Mouse (Mus musculus) liver, postnatal 0 days (tissue): ENCODE measurements around the gene Msi2. TPM values are rescaled to one million over a fixed set of nuclear protein-coding genes. Genes with fewer than 3 reads are reported as not detected.

Source experiments
- ATAC-seq: fragments of 200-750 bp; cut with Nextera tagmentation; 2 replicates; pipeline ENCODE4 v1.8.0; 2017; ENCODE audit warnings: mild to moderate bottlenecking, moderate library complexity
- DNase-seq: peaks from one replicate; pipeline ENCODE4 v3.0.0-alpha.2; 2016
- H3K27ac ChIP-seq: fragments of 300-500 bp; sonication (generic); 2 replicates; pipeline ENCODE4 v1.5.1; 2014; ENCODE audit warnings: antibody characterized with exemption, moderate library complexity, mild to moderate bottlenecking, low read depth
- H3K27me3 ChIP-seq: fragments of 300-500 bp; sonication (generic); 2 replicates; pipeline ENCODE4 v1.6.1; 2014; ENCODE audit warnings: low read length, control low read depth, mixed read lengths; ENCODE audit not compliant: insufficient read depth
- H3K36me3 ChIP-seq: fragments of 300-500 bp; sonication (generic); replicated peaks from 2 replicates; pipeline ENCODE4 v1.6.1; 2014; ENCODE audit warnings: mild to moderate bottlenecking, control low read depth, low read length, moderate library complexity, mixed read lengths; ENCODE audit not compliant: insufficient read depth
- H3K4me1 ChIP-seq: fragments of 300-500 bp; sonication (generic); 2 replicates; pipeline ENCODE4 v1.6.1; 2014; ENCODE audit warnings: antibody characterized with exemption, mild to moderate bottlenecking, control low read depth; ENCODE audit not compliant: insufficient read depth
- H3K4me2 ChIP-seq: fragments of 300-500 bp; sonication (generic); 2 replicates; pipeline ENCODE4 v1.6.1; 2014; ENCODE audit warnings: low read depth, mild to moderate bottlenecking, low read length, moderate library complexity, mixed read lengths
- H3K4me3 ChIP-seq: fragments of 300-500 bp; sonication (generic); 2 replicates; pipeline ENCODE4 v1.5.1; 2014; ENCODE audit warnings: low read depth, low read length
- H3K9ac ChIP-seq: fragments of 300-500 bp; sonication (generic); replicated peaks from 2 replicates; pipeline ENCODE4 v1.6.1; 2014; ENCODE audit warnings: mild to moderate bottlenecking, moderate library complexity
- H3K9me3 ChIP-seq: fragments of 300-500 bp; sonication (generic); 2 replicates; pipeline ENCODE4 v1.6.1; 2016; ENCODE audit warnings: mild to moderate bottlenecking, control low read depth, low read length, mixed read lengths
- CTCF ChIP-seq: sonication (generic); IDR thresholded peaks from 2 replicates; pipeline ENCODE4 v1.5.1; 2016; ENCODE audit warnings: antibody characterized with exemption, low read depth
- EP300 ChIP-seq: IDR thresholded peaks from 2 replicates; pipeline ENCODE4 v1.6.1; 2016; ENCODE audit warnings: antibody characterized with exemption, low read depth, mild to moderate bottlenecking
- WGBS: fragments of 180-500 bp; shearing (Covaris S2); extraction: QIAGEN DNeasy Blood & Tissue Kit; methylation state at CpG from one replicate; pipeline ENCODE4 v1.1.7; 2014; ENCODE audit not compliant: insufficient replicate concordance; 5-methylcytosine and 5-hydroxymethylcytosine counted together
- polyA plus RNA-seq: library from polyadenylated mRNA; unstranded; fragments of >200 nt; fragmentation: Nextera tagmentation; extraction: Ambion mirVana; gene quantifications from 2 replicates; pipeline ENCODE4 v1.2.1, GENCODE M21; 2015

The Msi2 gene
- polyA plus RNA-seq, 1 experiment from 2014 or later, result 3.7 TPM

GRCm38 (mm10) chr11:88620158-88620973 is 97.9 kb downstream of the Msi2 start:
- peak; percentile 61 for DNase-seq
- H3K27me3 ChIP-seq, result no peaks in the 10 kb centered on the region
- 0 out of 2 replicates have a peak, but pooled peaks cover 2% of the 10 kb centered on the region for H3K36me3 ChIP-seq
- H3K4me1 ChIP-seq, result peaks cover 51% of the 10 kb centered on the region
- ATAC-seq, result peak; percentile 75
- H3K27ac ChIP-seq, result peak overlapping the region; percentile 39; the same call in 1 of the 2 replicates
- H3K9me3 ChIP-seq, result no peaks in the 10 kb centered on the region
- peak; percentile 26; the same call in 1 of the 2 replicates for TF ChIP-seq EP300
- 0 out of 2 replicates have a peak, but pooled peaks have one; percentile 8 for TF ChIP-seq CTCF
- 0 out of 2 replicates have a peak overlapping the region, but pooled peaks have one; percentile 26 for H3K4me2 ChIP-seq
- 38% methylated on average over 15 of the region's 15 CpGs for WGBS
- H3K4me3 ChIP-seq, result no peak overlapping the region
- no peak overlapping the region for H3K9ac ChIP-seq

DNA sequence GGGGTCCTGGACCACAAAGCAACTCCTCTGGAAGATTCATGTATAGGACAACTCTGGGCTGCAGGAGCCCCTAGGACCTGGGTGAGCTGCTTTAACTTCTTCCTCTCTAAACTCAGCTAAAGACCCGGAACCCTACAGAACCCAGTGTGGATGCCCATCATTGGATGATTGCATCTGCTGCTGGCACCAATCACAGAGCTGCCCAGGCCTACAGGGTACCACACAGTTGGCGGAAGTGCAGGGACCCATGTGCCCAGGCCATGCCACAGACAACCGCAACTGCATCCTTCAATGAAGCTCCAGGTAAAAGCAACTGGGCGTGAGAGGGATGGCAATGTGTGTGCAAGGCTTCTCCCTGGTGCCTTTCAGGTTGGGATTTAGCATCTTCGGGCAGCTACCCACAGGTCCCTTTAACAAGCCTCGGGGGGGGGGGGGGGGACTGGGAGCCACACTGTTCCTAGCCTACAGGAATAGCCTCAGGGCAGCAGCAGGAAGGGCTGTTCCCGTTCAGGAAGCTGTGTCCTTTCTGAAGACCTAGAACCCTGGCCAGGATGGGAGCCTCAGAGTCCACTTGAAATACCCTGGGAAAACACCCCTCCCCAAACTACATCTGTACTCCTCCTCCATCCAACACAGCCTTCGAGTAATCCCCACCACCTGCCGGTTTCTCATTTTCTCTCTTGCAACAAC is 98.7 kb downstream of the Msi2 start:
- 60% methylated on average over 9 of the region's 9 CpGs for WGBS
- Histone ChIP-seq H3K36me3 (0 out of 2 replicates have a peak, but pooled peaks cover 2% of the 10 kb centered on the region), H3K4me1 (peaks cover 54% of the 10 kb centered on the region), H3K9ac (no peak overlapping the region), H3K27me3 (no peaks in the 10 kb centered on the region), H3K9me3 (no peaks in the 10 kb centered on the region), H3K4me2 (0 out of 2 replicates have a peak overlapping the region, but pooled peaks have one; percentile 26), H3K27ac (peak overlapping the region; percentile 39; the same call in 1 of the 2 replicates), H3K4me3 (no peak overlapping the region)
- no peak for DNase-seq
- no peak for ATAC-seq
- TF ChIP-seq EP300 (no peak), CTCF (no peak)

GRCm38 (mm10) chr11:88618732-88619309 is 99.5 kb downstream of the Msi2 start:
- H3K27me3 ChIP-seq, result no peaks in the 10 kb centered on the region
- H3K9me3 ChIP-seq, result no peaks in the 10 kb centered on the region
- H3K27ac ChIP-seq, result peak overlapping the region; percentile 29; the same call in 1 of the 2 replicates
- H3K4me1 ChIP-seq, result peaks cover 55% of the 10 kb centered on the region
- no peak overlapping the region for H3K4me3 ChIP-seq
- no peak overlapping the region for H3K9ac ChIP-seq
- peak; percentile 23; the same call in 1 of the 2 replicates for TF ChIP-seq CTCF
- no peak for TF ChIP-seq EP300
- WGBS, result 19% methylated on average over 9 of the region's 9 CpGs
- no peak overlapping the region; the same call in 1 of the 2 replicates for H3K4me2 ChIP-seq
- H3K36me3 ChIP-seq, result 0 out of 2 replicates have a peak, but pooled peaks cover 2% of the 10 kb centered on the region
- ATAC-seq (peak; percentile 26; the same call in 1 of the 2 replicates), DNase-seq (peak; percentile 53)

DNA sequence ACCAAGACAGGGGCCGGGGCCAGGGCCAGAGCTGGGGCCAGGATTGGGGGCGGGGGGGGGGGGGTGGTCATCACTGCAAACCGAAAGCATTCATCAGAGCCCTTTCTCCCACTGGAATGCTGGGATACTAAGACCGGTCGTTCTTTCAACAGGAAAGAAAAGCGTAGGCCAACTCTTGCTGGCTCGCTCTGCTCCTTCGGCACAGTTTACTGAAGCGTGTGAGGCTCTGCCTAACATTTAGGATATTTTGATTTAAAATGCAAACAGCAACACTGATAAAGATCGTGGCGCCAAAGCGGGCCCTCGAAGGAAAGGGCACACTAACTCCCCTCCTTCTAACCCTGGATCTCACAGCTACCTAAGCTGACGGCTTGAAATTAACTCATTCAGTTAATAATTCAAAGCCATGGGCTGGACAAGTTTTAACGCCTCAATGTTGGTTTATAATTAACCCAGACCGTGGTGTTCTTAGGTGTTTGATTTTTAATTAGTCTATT is 100.3 kb downstream of the Msi2 start:
- Histone ChIP-seq H3K4me2 (no peak overlapping the region; the same call in 1 of the 2 replicates), H3K9ac (no peak overlapping the region), H3K4me1 (peaks cover 56% of the 10 kb centered on the region), H3K27me3 (no peaks in the 10 kb centered on the region), H3K9me3 (no peaks in the 10 kb centered on the region), H3K36me3 (0 out of 2 replicates have a peak, but pooled peaks cover 2% of the 10 kb centered on the region), H3K4me3 (no peak overlapping the region), H3K27ac (peak overlapping the region; percentile 45; the same call in 1 of the 2 replicates)
- 61% methylated on average over 16 of the region's 16 CpGs for WGBS
- DNase-seq, result no peak
- no peak for ATAC-seq
- TF ChIP-seq CTCF (no peak), EP300 (no peak)

GRCm38 (mm10) chr11:88617380-88617779 is 100.9 kb downstream of the Msi2 start:
- Histone ChIP-seq H3K36me3 (0 out of 2 replicates have a peak, but pooled peaks cover 2% of the 10 kb centered on the region), H3K4me2 (no peak overlapping the region), H3K4me3 (no peak overlapping the region), H3K9ac (no peak overlapping the region), H3K27me3 (no peaks in the 10 kb centered on the region), H3K4me1 (peaks cover 60% of the 10 kb centered on the region), H3K9me3 (no peaks in the 10 kb centered on the region), H3K27ac (no peak overlapping the region)
- no peak for ATAC-seq
- 92% methylated on average over 11 of the region's 11 CpGs for WGBS
- DNase-seq, result no peak
- TF ChIP-seq EP300, result no peak
- no peak for TF ChIP-seq CTCF
